Mouse (Mus musculus) hindbrain, embryonic 13.5 days (tissue): Measurements from ENCODE around the gene Depdc1b. TPM values are rescaled to one million over a fixed set of nuclear protein-coding genes. Genes with fewer than 3 reads are reported as not detected.
A peak's percentile ranks its signal among the peaks of the same experiment; 100 is the strongest.

Experiments used
- ATAC-seq: fragments of 200-750 bp; cut with Nextera tagmentation; 2 replicates; pipeline ENCODE4 v1.8.0; 2017; ENCODE audit warnings: moderate TSS enrichment; ENCODE audit not compliant: low FRiP score
- H3K27ac ChIP-seq: fragments of 300-500 bp; sonication (generic); 2 replicates; pipeline ENCODE4 v1.5.1; 2015; ENCODE audit warnings: inconsistent platforms, mild to moderate bottlenecking, moderate library complexity
- H3K27me3 ChIP-seq: fragments of 300-500 bp; sonication (generic); 2 replicates; pipeline ENCODE4 v1.6.1; 2015; ENCODE audit warnings: mild to moderate bottlenecking, inconsistent platforms
- H3K36me3 ChIP-seq: fragments of 300-500 bp; sonication (generic); 2 replicates; pipeline ENCODE4 v1.6.1; 2015; ENCODE audit warnings: mild to moderate bottlenecking, inconsistent platforms
- H3K4me1 ChIP-seq: fragments of 300-500 bp; sonication (generic); replicated peaks from 2 replicates; pipeline ENCODE4 v1.6.1; 2015; ENCODE audit warnings: inconsistent platforms
- H3K4me2 ChIP-seq: fragments of 300-500 bp; sonication (generic); 2 replicates; pipeline ENCODE4 v1.6.1; 2015; ENCODE audit warnings: inconsistent platforms, mild to moderate bottlenecking, moderate library complexity
- H3K4me3 ChIP-seq: fragments of 300-500 bp; sonication (generic); 2 replicates; pipeline ENCODE4 v1.5.1; 2015; ENCODE audit warnings: mild to moderate bottlenecking, inconsistent platforms
- H3K9ac ChIP-seq: fragments of 300-500 bp; sonication (generic); 2 replicates; pipeline ENCODE4 v1.6.1; 2015; ENCODE audit warnings: mild to moderate bottlenecking, inconsistent platforms
- H3K9me3 ChIP-seq: fragments of 300-500 bp; sonication (generic); 2 replicates; pipeline ENCODE4 v1.6.1; 2016; ENCODE audit warnings: inconsistent platforms
- WGBS: fragments of 180-500 bp; shearing (Covaris S2); methylation state at CpG from one replicate; pipeline ENCODE4 v1.1.7; 2015; 5-methylcytosine and 5-hydroxymethylcytosine counted together
- polyA plus RNA-seq: library from polyadenylated mRNA; unstranded; fragments of >200 nt; fragmentation: Nextera tagmentation; extraction: Ambion mirVana; gene quantifications from 2 replicates; pipeline ENCODE4 v1.2.1, GENCODE M21; 2015

Gene Depdc1b
- polyA plus RNA-seq, 1 experiment from 2014 or later: 2.3 TPM

DNA sequence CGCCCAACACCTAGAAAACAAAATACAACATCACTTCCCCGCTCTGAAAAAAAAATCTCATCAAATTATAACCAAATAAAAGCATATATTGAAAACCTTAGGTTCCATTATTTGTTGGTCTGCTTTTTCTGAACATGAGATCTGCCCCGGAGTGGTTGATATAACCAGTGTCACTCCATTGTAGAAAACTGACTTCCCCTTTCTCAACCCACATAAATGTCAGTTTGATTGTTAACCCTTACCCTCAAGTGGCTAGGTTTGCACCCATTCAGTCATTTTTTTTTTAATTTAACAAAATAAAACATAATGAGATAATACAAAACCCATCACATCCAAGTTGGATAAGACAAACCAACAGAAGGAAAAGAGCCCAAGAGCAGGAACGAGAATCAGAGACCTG, 25.8 kb upstream of the Depdc1b start:
- Histone ChIP-seq H3K27me3 (no peaks in the 10 kb centered on the region), H3K36me3 (no peaks in the 10 kb centered on the region), H3K4me3 (no peak overlapping the region), H3K4me2 (no peak overlapping the region), H3K9ac (no peak overlapping the region), H3K4me1 (no peaks in the 10 kb centered on the region), H3K27ac (no peak overlapping the region), H3K9me3 (no peaks in the 10 kb centered on the region)
- 92% methylated on average over 4 of the region's 4 CpGs for WGBS
- ATAC-seq: no peak

DNA sequence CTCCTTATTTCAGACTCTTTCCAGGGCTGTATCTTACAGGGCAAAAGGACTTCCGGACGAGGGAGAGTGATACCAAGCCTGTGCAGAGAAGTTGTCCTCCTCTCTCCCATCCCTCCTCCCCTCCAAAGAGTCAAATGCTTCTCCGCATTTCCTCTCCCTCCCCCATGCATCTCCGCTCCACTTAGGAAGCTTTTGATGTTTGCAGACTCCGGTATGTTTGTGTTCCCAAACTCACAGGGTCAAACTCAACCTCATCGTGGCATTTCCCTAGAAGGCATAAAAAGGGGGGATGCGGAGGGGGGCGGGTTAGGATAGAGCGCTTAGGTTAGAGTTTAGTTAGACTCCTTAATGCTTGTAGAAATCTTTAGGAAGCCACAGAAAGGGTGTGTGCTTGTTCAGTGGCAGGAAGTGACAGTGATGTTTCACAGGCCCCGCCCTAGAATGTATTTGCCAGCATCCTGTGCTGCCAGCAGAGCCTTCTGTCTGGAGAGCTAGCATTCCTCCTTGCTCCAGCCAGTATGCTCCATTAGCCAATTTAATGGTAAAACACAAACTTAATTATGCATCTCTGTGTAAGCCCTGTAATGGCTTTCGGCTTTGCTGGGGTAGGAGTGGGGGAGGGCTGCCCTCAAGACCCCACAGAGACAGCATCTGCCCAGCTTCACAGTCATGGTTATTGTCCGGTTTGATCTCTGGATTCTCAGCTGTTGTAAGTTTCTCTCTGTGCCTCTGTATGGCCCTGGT, 18.6 kb upstream of the Depdc1b start:
- H3K9ac ChIP-seq: peak overlapping the region; percentile 5
- H3K9me3 ChIP-seq: no peaks in the 10 kb centered on the region
- WGBS: 25% methylated on average over 12 of the region's 12 CpGs
- peak overlapping the region; percentile 39 for H3K4me2 ChIP-seq
- peaks cover 17% of the 10 kb centered on the region for H3K4me1 ChIP-seq
- H3K36me3 ChIP-seq: no peaks in the 10 kb centered on the region
- peak overlapping the region; percentile 67 for H3K27ac ChIP-seq
- no peaks in the 10 kb centered on the region for H3K27me3 ChIP-seq
- ATAC-seq: peak; percentile 78
- H3K4me3 ChIP-seq: peak overlapping the region; percentile 22

DNA sequence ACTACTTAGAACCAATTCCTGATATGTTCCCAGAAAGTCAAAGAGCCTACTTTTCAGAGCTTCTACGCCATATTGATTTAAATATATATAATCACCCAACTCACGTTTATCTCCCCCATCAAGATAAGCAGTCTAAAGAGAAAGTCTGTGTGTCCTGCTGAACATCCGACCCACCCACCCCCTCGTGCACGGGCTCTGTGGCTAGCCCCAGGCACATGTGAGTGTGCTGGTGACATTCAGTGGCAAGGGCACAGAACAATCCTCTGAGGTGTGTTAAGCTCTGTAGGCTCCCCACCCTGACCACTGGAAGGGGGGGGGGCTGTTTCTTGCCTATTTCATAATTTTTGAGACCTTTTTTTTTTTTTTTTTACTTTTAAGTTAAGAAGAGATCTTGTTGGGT, 17.9 kb upstream of the Depdc1b start:
- Histone ChIP-seq H3K27ac (no peak overlapping the region), H3K27me3 (no peaks in the 10 kb centered on the region), H3K9me3 (no peaks in the 10 kb centered on the region), H3K9ac (no peak overlapping the region), H3K36me3 (no peaks in the 10 kb centered on the region), H3K4me2 (no peak overlapping the region), H3K4me1 (peaks cover 17% of the 10 kb centered on the region), H3K4me3 (no peak overlapping the region)
- 74% methylated on average over 5 of the region's 5 CpGs for WGBS
- no peak for ATAC-seq

DNA sequence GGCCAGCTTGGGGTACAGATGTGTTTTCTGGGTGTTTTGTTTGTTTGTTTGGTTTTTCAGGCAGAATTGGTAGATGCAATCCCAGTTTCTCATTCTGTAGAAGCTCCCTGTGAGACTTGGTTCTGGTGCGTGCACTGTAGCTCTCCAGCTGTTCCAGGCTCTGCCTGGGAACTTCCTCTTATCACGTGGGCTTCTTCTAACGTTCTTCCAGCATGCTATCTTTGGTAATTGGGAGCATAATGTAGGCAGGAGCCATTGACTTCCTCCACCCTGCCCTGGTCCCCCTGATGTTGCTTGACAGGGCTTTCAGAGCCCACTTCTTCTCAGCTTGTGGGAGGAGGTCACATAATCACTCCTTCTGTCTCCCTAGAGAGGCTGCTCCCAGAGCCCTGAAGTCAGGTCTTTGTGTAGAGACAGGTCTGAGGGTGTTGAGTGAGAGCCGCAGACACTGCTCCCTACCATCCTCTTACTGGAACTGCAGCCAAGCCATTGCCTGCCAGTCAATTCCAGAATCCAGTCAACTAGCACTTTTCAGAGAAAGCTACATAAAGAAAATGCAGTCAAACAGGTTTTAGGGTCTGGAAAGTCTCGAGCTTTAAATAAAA, 15.7 kb upstream of the Depdc1b start:
- H3K4me1 ChIP-seq: peaks cover 17% of the 10 kb centered on the region
- H3K36me3 ChIP-seq: no peaks in the 10 kb centered on the region
- no peak for ATAC-seq
- 22% methylated on average over 5 of the region's 5 CpGs for WGBS
- H3K9me3 ChIP-seq: no peaks in the 10 kb centered on the region
- no peaks in the 10 kb centered on the region for H3K27me3 ChIP-seq
- no peak overlapping the region for H3K4me2 ChIP-seq
- H3K27ac ChIP-seq: no peak overlapping the region
- H3K4me3 ChIP-seq: no peak overlapping the region
- H3K9ac ChIP-seq: no peak overlapping the region

DNA sequence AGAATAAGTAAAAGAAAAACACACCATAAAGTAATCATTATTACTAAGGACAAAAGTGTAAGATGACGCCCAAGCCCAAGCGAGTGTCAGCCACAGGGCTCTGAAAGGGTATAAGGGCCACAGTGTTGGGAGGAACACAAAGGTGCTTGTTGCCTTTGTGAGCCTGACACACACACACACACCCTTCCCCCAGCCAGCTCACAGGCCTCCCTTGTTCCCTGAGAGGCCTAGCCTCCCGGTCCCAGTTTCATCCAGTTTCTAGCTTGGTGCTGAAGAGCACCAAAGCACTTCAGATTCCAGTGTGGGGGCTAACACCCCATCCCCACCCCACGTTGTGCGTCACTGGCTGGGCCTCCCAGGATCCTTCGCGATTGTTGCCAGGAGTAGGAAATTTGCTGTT, 14.7 kb upstream of the Depdc1b start:
- H3K4me3 ChIP-seq: no peak overlapping the region
- WGBS: 41% methylated on average over 7 of the region's 7 CpGs
- no peak overlapping the region; the same call in 1 of the 2 replicates for H3K27ac ChIP-seq
- H3K36me3 ChIP-seq: no peaks in the 10 kb centered on the region
- peak; percentile 26; the same call in 1 of the 2 replicates for ATAC-seq
- H3K27me3 ChIP-seq: no peaks in the 10 kb centered on the region
- H3K9me3 ChIP-seq: no peaks in the 10 kb centered on the region
- H3K9ac ChIP-seq: no peak overlapping the region
- H3K4me1 ChIP-seq: peaks cover 17% of the 10 kb centered on the region
- no peak overlapping the region for H3K4me2 ChIP-seq

DNA sequence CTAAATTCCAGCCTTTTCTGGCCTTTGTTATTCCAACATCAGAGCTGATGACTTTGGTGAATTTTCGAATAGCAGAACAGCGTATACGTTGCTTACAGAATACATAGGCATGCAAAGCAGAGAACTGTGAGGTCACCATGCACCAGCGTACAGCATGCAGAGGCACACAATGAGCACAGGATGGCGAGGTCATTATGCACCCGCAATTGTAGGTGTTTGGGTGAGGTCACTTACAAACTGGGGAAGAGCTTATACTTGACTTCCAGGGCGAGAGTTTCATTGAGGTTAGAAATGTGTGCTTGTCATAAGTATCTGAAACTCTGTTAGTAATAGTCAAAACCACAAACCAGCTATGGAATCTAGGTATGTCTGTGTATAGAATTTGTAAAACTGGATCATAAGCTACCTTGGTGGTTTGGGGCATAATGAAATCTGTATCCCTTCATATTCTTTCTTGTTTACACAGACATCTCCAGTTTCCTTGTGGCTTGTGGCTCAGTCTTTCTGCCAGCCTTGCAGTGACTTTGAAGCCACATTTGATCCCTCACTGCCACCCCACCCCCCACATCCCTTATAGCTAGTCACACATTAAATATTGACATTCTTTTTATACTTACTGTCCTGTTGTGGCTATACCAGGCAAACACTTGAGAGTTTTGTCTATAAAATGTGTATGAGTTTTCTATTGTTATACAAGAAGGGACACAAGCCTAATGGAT, 13.0 kb upstream of the Depdc1b start:
- no peaks in the 10 kb centered on the region for H3K9me3 ChIP-seq
- H3K36me3 ChIP-seq: no peaks in the 10 kb centered on the region
- H3K4me3 ChIP-seq: no peak overlapping the region
- no peak overlapping the region for H3K27ac ChIP-seq
- no peak for ATAC-seq
- 79% methylated on average over 7 of the region's 7 CpGs for WGBS
- peaks cover 8% of the 10 kb centered on the region; the same call in 1 of the 2 replicates for H3K4me1 ChIP-seq
- H3K27me3 ChIP-seq: no peaks in the 10 kb centered on the region
- H3K4me2 ChIP-seq: no peak overlapping the region
- no peak overlapping the region for H3K9ac ChIP-seq

DNA sequence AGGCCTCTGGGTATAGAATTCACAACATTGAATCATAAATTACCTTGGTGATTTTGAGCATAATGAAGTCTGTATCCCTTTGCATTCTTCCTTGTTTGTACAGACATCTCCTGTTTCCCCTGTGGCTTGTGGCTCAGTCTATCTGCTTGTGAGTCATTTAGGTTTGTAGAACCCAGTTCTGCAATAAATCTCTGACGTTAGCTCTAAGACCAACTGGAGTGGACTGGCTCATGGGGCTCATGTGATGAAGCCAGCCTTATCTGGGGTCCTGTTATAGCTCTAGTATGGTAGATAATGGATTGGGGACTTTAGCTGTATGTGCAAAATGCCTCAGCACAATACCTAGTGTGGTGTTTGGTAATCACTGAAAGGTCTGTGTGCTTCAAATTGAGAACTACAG, 12.3 kb upstream of the Depdc1b start:
- Histone ChIP-seq H3K4me1 (peaks cover 8% of the 10 kb centered on the region; the same call in 1 of the 2 replicates), H3K4me3 (no peak overlapping the region), H3K9ac (no peak overlapping the region), H3K36me3 (no peaks in the 10 kb centered on the region), H3K27me3 (no peaks in the 10 kb centered on the region), H3K9me3 (no peaks in the 10 kb centered on the region), H3K4me2 (no peak overlapping the region), H3K27ac (no peak overlapping the region)
- no peak for ATAC-seq
- WGBS: 63% methylated on average over 1 of the region's 1 CpGs

DNA sequence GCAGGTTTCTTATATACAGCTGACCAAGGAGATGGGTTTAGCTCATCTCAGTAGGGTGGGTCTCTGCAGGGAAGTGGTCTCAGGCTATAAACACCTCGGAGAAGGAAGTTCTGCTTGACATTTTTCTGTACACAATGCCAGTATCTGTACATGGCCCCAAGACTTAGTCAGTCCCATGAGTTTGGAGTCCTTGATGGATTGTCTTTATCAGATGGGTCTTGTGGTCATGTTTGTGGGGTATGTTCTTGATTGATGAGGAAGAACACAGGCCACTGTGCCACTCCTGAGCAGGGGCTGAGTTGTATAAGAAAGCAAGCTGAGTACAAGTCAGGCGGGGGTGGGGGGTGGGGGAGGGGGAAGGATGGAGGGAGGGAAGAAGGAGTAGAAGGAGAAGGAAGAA, 11.5 kb upstream of the Depdc1b start:
- Histone ChIP-seq H3K27ac (no peak overlapping the region), H3K36me3 (no peaks in the 10 kb centered on the region), H3K4me1 (peaks cover 8% of the 10 kb centered on the region; the same call in 1 of the 2 replicates), H3K4me2 (no peak overlapping the region), H3K27me3 (no peaks in the 10 kb centered on the region), H3K9ac (no peak overlapping the region), H3K4me3 (no peak overlapping the region), H3K9me3 (no peaks in the 10 kb centered on the region)
- ATAC-seq: no peak
- 74% methylated on average over 1 of the region's 2 CpGs for WGBS

DNA sequence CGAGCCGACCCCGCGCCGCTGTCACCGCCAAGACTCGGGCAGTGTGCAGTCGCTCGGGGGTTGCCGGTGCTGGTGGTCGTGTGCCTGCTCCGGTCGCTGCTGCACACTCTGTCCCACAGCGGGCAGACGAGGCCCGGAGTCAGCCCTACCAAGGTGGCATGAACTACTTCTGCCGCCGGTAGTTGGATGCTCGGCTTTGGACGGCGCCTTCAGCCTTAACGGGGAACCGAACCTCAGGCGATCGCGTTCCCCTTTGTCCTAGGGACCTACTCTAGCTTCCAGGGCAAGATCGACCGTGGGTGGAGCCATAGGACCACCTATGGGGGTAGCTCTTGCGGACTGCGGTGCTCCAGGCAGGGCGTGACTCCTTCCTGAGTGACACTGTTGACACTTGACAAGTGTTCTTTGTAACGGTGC, 363 bp downstream of the Depdc1b start:
- H3K9me3 ChIP-seq: no peaks in the 10 kb centered on the region
- H3K27ac ChIP-seq: no peak overlapping the region
- peak; percentile 86; the same call in 1 of the 2 replicates for ATAC-seq
- H3K9ac ChIP-seq: peak overlapping the region; percentile 82
- WGBS: under 1% methylated on average over 32 of the region's 32 CpGs
- peak overlapping the region; percentile 66 for H3K4me3 ChIP-seq
- H3K4me1 ChIP-seq: peaks cover 12% of the 10 kb centered on the region
- no peaks in the 10 kb centered on the region for H3K36me3 ChIP-seq
- peak overlapping the region; percentile 93 for H3K4me2 ChIP-seq
- H3K27me3 ChIP-seq: no peaks in the 10 kb centered on the region

DNA sequence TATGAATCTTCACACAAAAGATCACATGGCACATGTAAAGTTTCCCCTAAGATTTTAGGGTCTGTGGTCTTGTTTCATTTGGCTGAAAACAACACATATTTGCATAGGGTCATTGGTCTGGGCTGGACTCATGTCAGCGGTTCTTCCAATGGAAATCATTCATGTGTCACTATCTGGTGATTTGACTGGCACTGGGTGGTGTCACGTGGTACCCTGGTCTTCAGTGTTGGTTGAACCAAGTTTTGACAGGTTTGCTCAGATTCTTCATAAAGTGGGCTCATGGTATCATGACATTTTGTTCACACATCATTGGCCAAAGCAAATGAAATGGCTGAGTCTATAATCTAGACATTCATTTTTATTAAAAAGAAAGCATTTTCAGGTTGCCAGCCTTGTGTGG, 1.3 kb downstream of the Depdc1b start:
- WGBS: 91% methylated on average over 2 of the region's 2 CpGs
- Histone ChIP-seq H3K9me3 (no peaks in the 10 kb centered on the region), H3K27ac (no peak overlapping the region), H3K36me3 (no peaks in the 10 kb centered on the region), H3K9ac (no peak overlapping the region), H3K27me3 (no peaks in the 10 kb centered on the region), H3K4me2 (peak overlapping the region; percentile 93), H3K4me1 (peaks cover 12% of the 10 kb centered on the region), H3K4me3 (no peak overlapping the region)
- ATAC-seq: no peak

DNA sequence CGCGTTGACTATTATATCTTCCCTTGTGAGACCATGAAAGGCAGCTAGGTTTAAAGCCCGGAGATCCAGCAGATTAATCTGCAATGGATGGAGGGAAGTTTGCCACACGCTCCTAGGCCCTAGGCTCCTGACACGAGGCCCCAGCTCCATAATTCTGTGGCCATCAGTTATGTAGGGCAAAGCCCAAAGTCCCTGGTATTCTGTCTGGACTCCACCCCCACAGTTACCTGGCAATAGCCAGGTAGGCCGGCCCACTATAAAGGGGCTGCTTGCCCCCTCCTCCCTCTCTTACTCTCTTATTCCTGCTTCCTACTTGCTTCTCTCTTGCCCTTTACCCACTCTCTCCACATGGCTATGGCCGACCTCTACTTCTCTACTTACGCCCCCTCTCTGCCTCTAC, 2.9 kb downstream of the Depdc1b start:
- Histone ChIP-seq H3K36me3 (no peaks in the 10 kb centered on the region), H3K27ac (no peak overlapping the region), H3K9me3 (no peaks in the 10 kb centered on the region), H3K9ac (no peak overlapping the region), H3K4me3 (no peak overlapping the region), H3K4me1 (peaks cover 12% of the 10 kb centered on the region), H3K27me3 (no peaks in the 10 kb centered on the region), H3K4me2 (no peak overlapping the region)
- no peak for ATAC-seq
- WGBS: 96% methylated on average over 8 of the region's 8 CpGs

DNA sequence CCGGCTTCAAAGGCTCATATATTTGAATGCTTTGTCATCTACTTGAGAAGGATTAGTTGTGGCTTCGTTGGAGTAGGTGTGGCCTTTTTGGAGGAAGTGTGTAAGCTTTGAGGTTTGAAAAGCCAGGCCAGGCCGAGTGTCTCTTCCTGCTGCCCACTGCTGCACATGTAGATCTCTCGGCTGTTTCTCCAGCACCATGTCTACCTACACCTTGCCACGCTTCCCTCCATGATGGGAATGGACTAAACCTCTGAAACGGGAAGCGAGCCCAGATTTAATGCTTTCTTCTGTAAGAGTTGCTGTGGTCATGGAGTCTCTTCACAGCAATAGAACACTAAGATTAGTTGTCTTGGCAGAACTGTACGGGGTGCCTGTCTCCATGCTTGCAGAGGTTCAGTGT, 4.1 kb downstream of the Depdc1b start:
- peaks cover 10% of the 10 kb centered on the region for H3K4me1 ChIP-seq
- H3K27me3 ChIP-seq: no peaks in the 10 kb centered on the region
- WGBS: 93% methylated on average over 8 of the region's 8 CpGs
- H3K4me3 ChIP-seq: no peak overlapping the region
- H3K4me2 ChIP-seq: no peak overlapping the region
- no peak overlapping the region for H3K9ac ChIP-seq
- no peak overlapping the region for H3K27ac ChIP-seq
- H3K9me3 ChIP-seq: no peaks in the 10 kb centered on the region
- no peak for ATAC-seq
- H3K36me3 ChIP-seq: no peaks in the 10 kb centered on the region
